Mouse (Mus musculus): Measurements from ENCODE around the gene Crtc3.

DNA sequence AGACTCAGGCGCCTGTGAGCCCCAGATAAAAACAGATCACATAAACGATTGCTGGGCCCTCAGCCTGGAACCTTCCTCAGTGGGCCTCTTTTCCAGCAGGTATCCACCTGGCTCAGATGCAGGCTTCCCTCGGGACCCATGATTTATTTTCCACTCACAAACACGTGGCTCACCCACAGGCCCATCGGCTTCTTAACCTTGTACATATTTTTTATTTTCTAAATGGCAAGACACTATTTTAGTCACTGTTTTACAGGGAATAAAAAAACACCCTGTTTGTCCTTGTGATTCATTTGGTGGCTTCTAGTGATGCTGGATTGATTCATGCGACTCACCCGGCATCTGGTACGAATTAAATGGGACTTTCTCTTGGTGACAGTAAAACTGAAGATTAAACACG lies 127.4 kb downstream of the Crtc3 start:
- no peak for TF ChIP-seq POLR2A (IDR thresholded peaks at IDR 0.05; ENCODE audit: insufficient read depth, low read depth, low read length)
- no peak for TF ChIP-seq CTCF (IDR thresholded peaks at IDR 0.05; ENCODE audit: insufficient read depth, low read depth, low read length)

Measured in olfactory bulb, adult 2 months (tissue).